Mouse (Mus musculus) thymus, adult 2 months (tissue): ENCODE results near the gene Meig1. TPM values are rescaled to one million over a fixed set of nuclear protein-coding genes. Genes with fewer than 3 reads are reported as not detected.

Source experiments
- DNase-seq: peaks from one replicate; pipeline ENCODE4 v3.0.0; 2021
- H3K27ac ChIP-seq: fragments of 200-500 bp; 2 replicates; pipeline ENCODE4 v1.5.1; 2012; ENCODE audit warnings: low read length, control low read depth; ENCODE audit not compliant: control insufficient read depth, insufficient read depth
- H3K27me3 ChIP-seq: fragments of 200-500 bp; 2 replicates; pipeline ENCODE4 v1.6.1; 2012; ENCODE audit warnings: mild to moderate bottlenecking, low read length, moderate library complexity, mixed read lengths; ENCODE audit not compliant: control insufficient read depth, insufficient read depth
- H3K36me3 ChIP-seq: fragments of 200-500 bp; 2 replicates; pipeline ENCODE4 v1.6.1; 2012; ENCODE audit warnings: mild to moderate bottlenecking, low read length, moderate library complexity; ENCODE audit not compliant: control insufficient read depth, insufficient read depth
- H3K4me1 ChIP-seq: fragments of 200-500 bp; replicated peaks from 2 replicates; pipeline ENCODE4 v1.6.1; 2012; ENCODE audit warnings: low read length; ENCODE audit not compliant: control insufficient read depth, insufficient read depth
- H3K4me3 ChIP-seq: fragments of 200-500 bp; 2 replicates; pipeline ENCODE4 v1.5.1; 2012; ENCODE audit warnings: mild to moderate bottlenecking, low read length, control low read depth, moderate library complexity; ENCODE audit not compliant: control insufficient read depth, insufficient read depth
- CTCF ChIP-seq: fragments of 200-500 bp; IDR thresholded peaks from 2 replicates; pipeline ENCODE4 v1.5.1; 2012; ENCODE audit warnings: mild to moderate bottlenecking, control low read depth, low read length, moderate library complexity, borderline replicate concordance; ENCODE audit not compliant: control insufficient read depth, poor library complexity, insufficient read depth; ENCODE audit errors: extremely low read depth
- POLR2A ChIP-seq: fragments of 200-500 bp; IDR thresholded peaks from 2 replicates; pipeline ENCODE4 v1.6.1; 2012; ENCODE audit warnings: mild to moderate bottlenecking, low read length, control low read depth, moderate library complexity; ENCODE audit not compliant: control insufficient read depth, poor library complexity, insufficient read depth; ENCODE audit errors: extremely low read depth
- WGBS: fragments of 180-500 bp; shearing (Covaris S2); methylation state at CpG from one replicate; pipeline ENCODE4 v1.1.7; 2018; 5-methylcytosine and 5-hydroxymethylcytosine counted together
- polyA plus RNA-seq: library from polyadenylated mRNA; depleted of rRNA; stranded (reverse); fragments of >200 nt; gene quantifications from 2 replicates; pipeline ENCODE4 v1.2.3, GENCODE M21; 2012

Gene Meig1
- polyA plus RNA-seq, 1 experiment, result 0.40 TPM

GRCm38 (mm10) chr2:3435369-3436061, 13.1 kb upstream of the Meig1 start:
- Histone ChIP-seq H3K27ac (no peak overlapping the region), H3K4me1 (peaks cover 9% of the 10 kb centered on the region), H3K27me3 (no peaks in the 10 kb centered on the region), H3K36me3 (peaks cover 25% of the 10 kb centered on the region), H3K4me3 (no peak overlapping the region)
- TF ChIP-seq CTCF (no peak), POLR2A (no peak)
- DNase-seq, result no peak
- 94% methylated on average over 6 of the region's 6 CpGs for WGBS

DNA sequence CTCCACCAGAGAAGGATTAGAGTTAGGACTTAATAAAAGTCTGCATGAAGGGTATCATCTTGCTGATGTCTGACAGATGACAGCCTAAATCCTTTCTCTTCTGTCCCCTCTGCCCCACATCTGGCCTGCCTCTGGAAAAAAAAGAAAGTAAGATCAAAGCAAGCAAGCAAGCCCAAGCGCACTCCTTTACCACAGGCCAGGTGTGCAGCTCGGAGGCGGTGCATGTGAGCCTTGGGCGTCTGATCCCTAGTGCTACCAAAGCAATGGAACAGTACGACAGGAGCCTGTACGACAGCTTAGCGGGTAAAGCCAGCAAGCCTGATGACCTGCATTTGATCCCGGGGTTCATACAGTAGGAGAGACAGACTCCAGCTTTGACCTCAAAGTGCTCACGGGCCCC, 8.5 kb upstream of the Meig1 start:
- TF ChIP-seq CTCF (no peak), POLR2A (no peak)
- Histone ChIP-seq H3K36me3 (no peaks in the 10 kb centered on the region; the same call in 1 of the 2 replicates), H3K27ac (peak overlapping the region; percentile 56; the same call in 1 of the 2 replicates), H3K4me3 (no peak overlapping the region), H3K4me1 (peaks cover 11% of the 10 kb centered on the region), H3K27me3 (no peaks in the 10 kb centered on the region)
- 13% methylated on average over 9 of the region's 9 CpGs for WGBS
- peak; percentile 73 for DNase-seq

DNA sequence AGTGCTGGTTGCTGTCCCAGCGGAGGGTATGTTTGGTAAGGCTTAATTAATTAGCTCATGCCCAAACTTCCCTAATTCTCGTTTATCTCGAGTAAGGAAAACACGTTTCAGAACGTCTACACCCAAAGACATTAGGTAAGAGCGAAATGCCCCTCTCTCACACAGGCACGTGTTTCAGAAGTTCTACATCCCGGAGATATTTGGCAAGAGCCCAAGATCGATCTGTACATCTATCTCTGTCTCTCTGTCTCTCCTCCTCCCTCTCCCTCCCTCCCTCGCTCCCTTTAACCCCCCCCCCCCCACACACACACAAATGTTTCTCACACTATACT, 2.1 kb upstream of the Meig1 start:
- TF ChIP-seq POLR2A (no peak), CTCF (no peak)
- WGBS, result 2% methylated on average over 9 of the region's 10 CpGs
- Histone ChIP-seq H3K4me1 (peaks cover 2% of the 10 kb centered on the region; the same call in 1 of the 2 replicates), H3K36me3 (no peaks in the 10 kb centered on the region; the same call in 1 of the 2 replicates), H3K4me3 (peak overlapping the region; percentile 87), H3K27me3 (no peaks in the 10 kb centered on the region), H3K27ac (peak overlapping the region; percentile 50; the same call in 1 of the 2 replicates)
- no peak for DNase-seq

DNA sequence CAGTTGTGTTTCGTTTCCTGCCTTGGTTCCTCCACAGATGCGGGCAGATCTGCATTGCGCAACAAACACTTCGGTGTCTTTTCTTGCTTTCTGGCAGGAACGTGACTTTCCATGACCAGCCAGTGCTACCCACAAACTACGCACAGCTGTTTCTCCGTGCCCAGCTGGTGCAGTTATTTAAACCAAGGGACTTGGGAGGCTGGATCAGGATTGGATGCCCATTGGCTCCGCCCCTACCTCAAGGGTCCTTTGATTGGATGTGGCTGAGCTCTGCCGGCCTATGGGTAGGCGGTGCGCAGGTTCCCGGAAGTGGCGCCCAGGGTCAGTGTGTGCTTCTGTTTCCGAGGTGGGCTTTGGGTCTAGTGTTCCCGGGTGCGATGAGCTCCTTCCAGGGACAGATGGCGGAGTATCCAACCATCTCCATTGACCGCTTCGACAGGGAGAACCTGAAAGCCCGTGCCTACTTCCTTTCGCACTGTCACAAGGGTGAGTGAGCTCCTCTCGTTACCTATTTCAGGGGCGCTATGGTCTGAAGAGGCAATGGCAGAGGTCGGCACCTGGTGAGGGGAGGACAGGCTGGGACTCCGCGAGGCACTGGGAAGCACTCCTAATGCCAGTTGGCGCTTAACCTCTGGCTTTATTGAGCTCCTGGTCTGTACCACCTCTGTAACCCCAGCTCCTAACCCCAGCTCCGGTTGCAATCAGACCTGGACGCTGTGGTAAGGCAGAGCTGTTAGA, 1.6 kb upstream of the Meig1 start, which contains the start of gene Dclre1c:
Dclre1c (plus strand) TSS at position 291 of the 738 bp plus-strand sequence.
- under 1% methylated on average over 29 of the region's 29 CpGs for WGBS
- peak within 1 kb of the TSS; percentile 87 for H3K4me3 ChIP-seq
- DNase-seq, result peak; percentile 95
- no peak for TF ChIP-seq CTCF
- TF ChIP-seq POLR2A, result peak; percentile 74
- H3K27ac ChIP-seq, result peak within 1 kb of the TSS; percentile 50
- peaks cover 2% of the 10 kb centered on the region; the same call in 1 of the 2 replicates for H3K4me1 ChIP-seq
- no peaks in the 10 kb centered on the region for H3K27me3 ChIP-seq
- H3K36me3 ChIP-seq, result no peaks in the 10 kb centered on the region; the same call in 1 of the 2 replicates

DNA sequence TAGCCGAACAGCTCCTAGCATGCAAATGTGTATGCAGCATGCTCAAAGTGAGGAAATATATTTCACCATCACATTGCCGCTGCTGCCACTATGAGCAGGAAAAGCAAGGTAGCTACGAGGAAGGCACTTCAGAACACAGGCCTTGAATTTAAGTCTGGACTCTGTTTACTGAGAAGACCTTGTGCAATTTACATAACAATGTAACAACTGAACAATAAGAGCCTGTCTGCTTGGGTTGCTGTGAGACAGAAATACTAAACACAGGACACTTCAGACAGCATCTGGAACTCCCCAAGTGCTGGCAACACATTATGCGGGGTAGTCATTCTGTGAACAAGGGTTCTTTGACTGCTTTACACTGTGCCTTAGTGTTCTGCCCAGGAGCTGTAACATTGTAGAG, 2.3 kb downstream of the Meig1 start:
- no peak overlapping the region for H3K27ac ChIP-seq
- 96% methylated on average over 4 of the region's 4 CpGs for WGBS
- no peak for TF ChIP-seq CTCF
- no peak for TF ChIP-seq POLR2A
- H3K4me3 ChIP-seq, result no peak overlapping the region
- H3K36me3 ChIP-seq, result no peaks in the 10 kb centered on the region
- peaks cover 2% of the 10 kb centered on the region; the same call in 1 of the 2 replicates for H3K4me1 ChIP-seq
- DNase-seq, result no peak
- no peaks in the 10 kb centered on the region; the same call in 1 of the 2 replicates for H3K27me3 ChIP-seq

- TF ChIP-seq CTCF, result peak; percentile 61; the same call in 1 of the 2 replicates
- no peak for TF ChIP-seq POLR2A
- DNase-seq, result peak; percentile 94
- H3K27me3 ChIP-seq, result no peaks in the 10 kb centered on the region; the same call in 1 of the 2 replicates
- 0 out of 2 replicates have a peak, but pooled peaks cover 2% of the 10 kb centered on the region for H3K4me1 ChIP-seq
- under 1% methylated on average over 38 of the region's 38 CpGs for WGBS
- H3K27ac ChIP-seq, result no peak overlapping the region
- H3K4me3 ChIP-seq, result peak overlapping the region; percentile 45
- no peaks in the 10 kb centered on the region for H3K36me3 ChIP-seq
These were observed 3.5 kb downstream of the Meig1 start for GRCm38 (mm10) chr2:3418883-3419431.
